Mouse (Mus musculus) T-helper 2 cell (primary cell): ENCODE data around the gene Khdc4.

Experiments
- in situ Hi-C: fragments of 300-600 bp; cut with MboI, MseI; formaldehyde crosslinking; loops from one replicate; pipeline ENCODE4 v1.15.1; 2025; ENCODE audit warnings: high pct_unique_total_duplicates

Khdc4 gene

DNA sequence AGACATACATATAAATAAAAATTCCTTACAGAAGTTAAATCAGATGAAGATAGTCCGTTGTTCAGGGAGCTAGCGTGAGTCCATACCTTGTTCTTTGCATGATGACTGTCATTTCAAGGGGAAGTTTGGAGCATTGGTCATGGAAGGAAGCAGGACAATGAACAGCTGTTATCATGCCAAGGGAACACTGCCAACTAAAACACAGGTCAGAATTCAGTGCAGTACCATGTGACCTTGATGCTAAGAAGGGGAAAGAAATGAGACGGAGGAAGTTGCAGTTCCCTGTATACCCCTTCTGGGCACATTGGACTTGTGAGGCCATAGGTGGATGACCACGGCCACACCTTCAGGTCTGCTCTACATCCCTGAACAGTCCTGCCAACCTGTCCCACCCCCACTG is 31.0 kb upstream of the Khdc4 start:
- in situ Hi-C loops, result no loop called here

DNA sequence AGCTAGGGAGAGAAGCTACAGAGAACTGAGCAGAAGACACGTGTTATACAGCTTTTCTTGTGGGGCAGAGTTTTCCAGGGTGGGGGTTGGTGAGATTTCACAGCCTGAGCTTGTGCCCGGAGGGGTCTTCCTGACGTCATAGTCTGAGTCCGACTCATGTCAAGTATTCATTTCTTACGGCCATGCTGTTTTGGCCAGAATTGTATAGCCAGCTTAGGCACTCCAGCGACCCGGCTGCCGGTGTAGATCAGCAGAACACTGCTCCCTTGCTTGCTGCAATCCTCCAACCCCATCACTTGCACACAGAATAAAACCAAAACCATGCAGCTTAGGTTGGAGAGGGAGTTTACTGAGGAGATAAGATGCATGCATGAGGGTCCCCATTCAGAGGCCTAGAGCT is 30.0 kb upstream of the Khdc4 start:
- in situ Hi-C loops, result no loop called here

DNA sequence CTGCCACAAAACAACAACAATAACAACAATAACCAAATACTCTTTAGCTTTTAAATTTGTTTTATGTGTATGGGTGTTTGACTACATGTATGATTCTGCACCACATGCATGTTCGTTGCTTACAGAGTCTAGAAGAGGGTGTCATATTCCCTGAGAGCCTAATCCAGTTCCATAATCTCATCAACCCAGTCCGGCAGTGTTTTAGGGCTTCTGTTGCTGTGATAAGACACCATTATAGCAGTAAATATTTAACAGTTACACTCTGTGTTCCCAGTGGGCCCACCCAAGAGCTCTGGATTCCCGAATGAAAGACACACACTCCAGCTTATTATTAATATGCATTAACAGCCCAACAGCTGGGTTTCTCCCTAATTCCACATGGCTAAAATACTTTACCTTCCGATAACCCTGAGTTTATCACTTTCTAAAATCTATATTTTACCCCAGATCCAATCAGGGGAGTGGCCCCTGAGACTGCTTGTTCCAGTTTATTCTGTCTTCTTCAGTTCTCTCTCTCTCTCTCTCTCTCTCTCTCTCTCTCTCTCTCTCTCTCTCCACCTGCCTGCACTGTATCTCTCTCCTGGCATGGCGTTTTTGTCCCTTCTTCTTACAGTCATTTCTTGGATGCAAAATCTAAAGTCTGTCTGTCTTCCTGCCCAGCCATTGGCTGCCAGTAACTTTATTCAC is 27.0 kb upstream of the Khdc4 start:
- in situ Hi-C loops, result no loop called here

DNA sequence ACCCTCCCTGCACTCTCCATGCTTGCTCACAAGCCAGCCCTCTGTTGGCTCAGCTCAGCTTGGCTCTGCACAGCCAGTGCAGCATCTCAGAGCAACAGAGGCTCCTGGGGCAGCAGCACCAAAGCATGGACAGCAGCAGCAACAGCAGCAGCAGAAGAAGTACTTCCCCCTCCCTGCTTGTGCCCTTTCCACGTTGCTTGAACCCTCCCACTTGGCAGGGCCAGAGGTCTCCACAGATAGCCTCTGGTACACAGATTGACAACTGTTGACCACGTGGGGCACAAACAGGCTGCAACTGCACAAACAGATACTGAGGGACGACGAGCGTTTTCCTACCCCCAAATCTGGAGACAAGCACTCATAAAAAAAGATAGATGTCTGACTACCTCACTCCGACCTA is 25.8 kb upstream of the Khdc4 start:
- in situ Hi-C loops, result no loop called here

GRCm38 (mm10) chr3:88664095-88664494 is 21.5 kb upstream of the Khdc4 start:
- in situ Hi-C loops, result no loop called here

GRCm38 (mm10) chr3:88677399-88677798 is 8.2 kb upstream of the Khdc4 start:
- in situ Hi-C loops, result loop anchor here (5.0 kb wide), 1 partner anchor 70 kb away; no protein-coding TSS in a partner anchor

GRCm38 (mm10) chr3:88683814-88684213 is 1.8 kb upstream of the Khdc4 start:
- in situ Hi-C loops, result loop anchor here (10.0 kb wide), 2 partner anchors 339 to 1391 kb away; partner anchors contain the start of gene Tpm3

GRCm38 (mm10) chr3:88684236-88684979 is 1.2 kb upstream of the Khdc4 start:
- in situ Hi-C loops, result loop anchor here (10.0 kb wide), 2 partner anchors 340 to 1390 kb away; partner anchors contain the start of gene Tpm3

DNA sequence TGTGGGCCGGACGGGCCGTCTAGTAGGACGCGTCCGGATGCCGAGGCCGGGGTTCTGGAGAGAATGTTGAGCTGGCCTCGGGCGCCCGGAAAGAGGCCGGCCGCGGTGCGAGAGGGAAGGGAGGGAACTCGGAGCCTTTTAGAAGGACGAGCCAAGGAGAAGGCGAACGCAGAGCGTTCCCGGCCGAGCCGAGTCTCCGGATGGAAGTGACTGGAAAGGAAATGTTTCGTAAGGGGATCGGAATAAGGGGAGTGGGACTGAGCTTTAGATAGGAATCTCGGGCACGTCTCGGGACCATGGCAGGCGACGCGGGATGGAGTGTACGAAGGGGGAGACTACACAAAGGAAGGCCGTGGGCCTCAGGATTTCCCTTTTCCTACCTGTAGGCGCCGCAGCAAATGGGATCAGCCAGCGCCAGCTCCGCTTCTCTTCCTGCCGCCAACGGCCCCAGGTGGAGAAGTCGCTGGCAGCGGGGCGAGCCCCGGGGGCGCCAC is 402 bp downstream of the Khdc4 start:
- in situ Hi-C loops, result loop anchor here (10.0 kb wide), 2 partner anchors 341 to 1389 kb away; partner anchors contain the start of gene Tpm3

DNA sequence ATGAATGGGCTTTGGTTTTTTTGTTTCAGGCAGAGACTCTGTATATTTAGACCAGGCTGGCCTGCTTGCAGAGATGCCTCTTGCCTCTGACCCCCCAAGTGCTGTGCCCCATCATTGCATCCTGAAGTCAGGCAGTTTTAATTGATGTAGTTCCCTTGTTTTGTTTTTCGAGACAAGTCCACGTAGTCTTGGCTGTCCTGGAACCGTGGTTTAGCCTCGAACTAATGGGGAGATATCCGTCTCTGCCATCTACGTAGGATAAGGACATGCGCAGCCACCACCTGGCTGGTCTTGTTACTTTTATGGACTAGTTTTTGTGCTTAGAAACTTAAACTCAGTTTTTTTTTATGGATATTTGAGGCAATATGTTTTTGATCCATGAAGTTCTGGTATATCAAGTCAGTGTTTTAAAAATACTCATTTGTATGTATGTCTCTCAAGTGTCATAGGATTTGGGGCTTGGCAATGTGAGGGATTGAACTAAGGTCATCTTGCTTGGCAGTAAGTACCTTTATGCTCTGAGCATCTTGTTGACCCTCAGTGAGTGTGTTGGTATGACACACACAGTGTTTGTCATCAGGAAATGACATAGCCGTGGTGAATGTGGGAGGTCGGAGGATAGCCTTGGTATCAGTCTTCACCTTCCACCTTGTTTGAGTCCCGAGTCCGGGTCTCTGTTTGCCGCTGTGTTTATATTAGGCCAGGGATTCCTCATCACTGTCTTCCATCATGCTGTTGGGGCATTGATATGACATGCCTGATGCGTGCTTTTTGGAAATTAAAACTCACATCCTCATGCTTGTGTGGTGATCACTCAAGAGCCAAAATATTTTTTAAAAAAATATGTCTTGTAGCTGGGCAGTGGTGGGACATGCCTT is 1.4 kb downstream of the Khdc4 start:
- in situ Hi-C loops, result loop anchor here (10.0 kb wide), 2 partner anchors 342 to 1388 kb away; partner anchors contain the start of gene Tpm3

- in situ Hi-C loops, result loop anchor here (10.0 kb wide), 2 partner anchors 344 to 1386 kb away; partner anchors contain the start of gene Tpm3
These were observed 3.5 kb downstream of the Khdc4 start for GRCm38 (mm10) chr3:88689079-88689478.

DNA sequence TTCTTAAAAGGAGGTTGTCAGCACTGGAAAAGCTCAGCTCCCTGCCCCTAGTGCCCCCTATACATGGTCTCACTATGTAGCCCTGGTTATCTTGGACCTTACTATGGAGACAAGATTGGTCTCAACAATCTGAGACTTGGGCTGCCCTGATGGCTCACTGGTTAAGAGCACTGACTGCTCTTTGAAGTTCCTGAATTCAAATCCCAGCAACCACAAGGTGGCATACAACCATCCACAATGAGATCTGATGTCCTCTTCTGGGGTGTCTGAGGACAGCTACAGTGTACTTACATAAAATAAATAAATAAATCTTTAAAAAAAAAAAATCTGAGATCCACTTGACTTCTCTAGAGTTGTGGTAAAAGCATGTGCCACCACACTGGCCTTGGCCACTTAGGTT is 9.9 kb downstream of the Khdc4 start:
- in situ Hi-C loops, result loop anchor here (5.0 to 10.0 kb wide), 2 partner anchors 63 to 1319 kb away; no protein-coding TSS in a partner anchor

DNA sequence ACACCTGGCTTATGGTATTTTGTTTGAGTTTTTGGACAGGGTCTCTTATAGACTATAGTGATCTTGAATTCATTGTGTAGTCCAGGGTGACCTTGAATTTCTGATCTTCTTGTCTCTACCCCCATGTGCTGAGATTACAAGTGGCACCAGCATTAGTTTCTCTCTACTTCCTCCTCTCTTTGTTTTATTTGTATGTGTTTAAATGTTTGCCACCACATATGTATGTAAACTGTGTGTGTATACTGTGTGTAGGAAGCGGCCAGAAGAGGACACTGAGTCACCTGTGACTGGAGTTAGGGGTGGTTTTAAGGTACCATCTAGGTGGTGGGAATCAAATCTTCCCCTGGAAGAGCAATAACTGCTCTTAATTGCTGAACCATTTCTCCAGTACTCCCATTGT is 12.4 kb downstream of the Khdc4 start:
- in situ Hi-C loops, result loop anchor here (5.0 to 10.0 kb wide), 2 partner anchors 66 to 1317 kb away; no protein-coding TSS in a partner anchor

GRCm38 (mm10) chr3:88698834-88699233 is 13.2 kb downstream of the Khdc4 start:
- in situ Hi-C loops, result loop anchor here (5.0 to 10.0 kb wide), 2 partner anchors 67 to 1316 kb away; no protein-coding TSS in a partner anchor

DNA sequence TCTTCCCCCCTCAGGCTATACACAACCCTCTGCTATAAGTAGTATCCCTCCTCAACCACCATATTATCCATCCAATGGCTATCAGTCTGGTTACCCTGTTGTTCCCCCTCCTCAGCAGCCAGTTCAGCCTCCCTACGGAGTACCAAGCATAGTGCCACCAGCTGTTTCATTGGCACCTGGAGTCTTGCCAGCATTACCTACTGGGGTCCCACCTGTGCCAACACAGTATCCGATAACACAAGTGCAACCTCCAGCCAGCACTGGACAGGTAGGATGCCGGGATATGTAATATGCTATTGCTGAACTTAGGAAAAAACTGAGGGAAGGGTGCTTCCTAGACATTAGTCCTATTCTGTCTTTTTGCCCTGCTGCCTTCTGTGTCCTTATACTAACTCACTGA is 14.6 kb downstream of the Khdc4 start:
- in situ Hi-C loops, result loop anchor here (5.0 to 25.0 kb wide), 4 partner anchors 345 to 1235 kb away; partner anchors contain the start of genes Crabp2, Isg20l2 and Rrnad1

GRCm38 (mm10) chr3:88701222-88701621 is 15.6 kb downstream of the Khdc4 start:
- in situ Hi-C loops, result loop anchor here (5.0 to 25.0 kb wide), 4 partner anchors 346 to 1234 kb away; partner anchors contain the start of genes Crabp2, Isg20l2 and Rrnad1

- in situ Hi-C loops, result loop anchor here (25.0 kb wide), 1 partner anchor 776 kb away; the partner anchor contains the start of genes Crabp2, Isg20l2 and Rrnad1
These were observed 28.1 kb downstream of the Khdc4 start for GRCm38 (mm10) chr3:88713709-88714108.

DNA sequence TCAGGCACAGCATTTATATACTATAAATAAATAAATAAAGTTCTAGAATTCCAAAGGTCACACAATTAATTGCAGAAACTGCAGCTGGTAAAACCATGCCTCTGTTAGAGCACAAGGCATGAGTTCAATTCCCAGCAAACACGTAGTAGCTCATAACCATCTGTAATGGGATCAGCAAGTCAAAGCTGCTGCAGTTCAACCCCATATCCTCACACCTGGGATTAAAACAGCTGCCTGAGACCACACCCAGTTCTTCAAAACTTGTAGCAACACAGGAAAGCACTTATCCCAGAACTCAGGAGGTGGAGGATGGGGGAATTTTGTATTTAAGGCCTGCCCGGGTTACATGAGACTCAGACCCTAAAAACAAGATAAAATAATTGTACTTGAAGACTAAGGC is 29.1 kb downstream of the Khdc4 start:
- in situ Hi-C loops, result loop anchor here (25.0 kb wide), 1 partner anchor 777 kb away; the partner anchor contains the start of genes Crabp2, Isg20l2 and Rrnad1

DNA sequence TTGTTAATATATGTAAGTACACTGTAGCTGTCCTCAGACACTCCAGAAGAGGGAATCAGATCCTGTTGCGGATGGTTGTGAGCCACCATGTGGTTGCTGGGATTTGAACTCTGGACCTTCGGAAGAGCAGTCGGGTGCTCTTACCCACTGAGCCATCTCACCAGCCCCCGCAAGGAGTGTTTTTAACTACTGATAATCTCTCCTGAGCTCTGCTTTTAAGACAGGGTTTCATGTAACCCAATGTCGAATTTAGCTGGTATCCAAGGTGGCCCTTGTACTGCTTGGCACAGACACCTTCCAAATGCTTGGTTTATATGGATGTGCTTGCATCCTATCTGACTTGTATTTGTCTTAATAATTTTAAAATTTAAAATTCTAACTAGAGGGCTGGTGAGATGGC is 30.1 kb downstream of the Khdc4 start:
- in situ Hi-C loops, result loop anchor here (25.0 kb wide), 1 partner anchor 778 kb away; the partner anchor contains the start of genes Crabp2, Isg20l2 and Rrnad1

DNA sequence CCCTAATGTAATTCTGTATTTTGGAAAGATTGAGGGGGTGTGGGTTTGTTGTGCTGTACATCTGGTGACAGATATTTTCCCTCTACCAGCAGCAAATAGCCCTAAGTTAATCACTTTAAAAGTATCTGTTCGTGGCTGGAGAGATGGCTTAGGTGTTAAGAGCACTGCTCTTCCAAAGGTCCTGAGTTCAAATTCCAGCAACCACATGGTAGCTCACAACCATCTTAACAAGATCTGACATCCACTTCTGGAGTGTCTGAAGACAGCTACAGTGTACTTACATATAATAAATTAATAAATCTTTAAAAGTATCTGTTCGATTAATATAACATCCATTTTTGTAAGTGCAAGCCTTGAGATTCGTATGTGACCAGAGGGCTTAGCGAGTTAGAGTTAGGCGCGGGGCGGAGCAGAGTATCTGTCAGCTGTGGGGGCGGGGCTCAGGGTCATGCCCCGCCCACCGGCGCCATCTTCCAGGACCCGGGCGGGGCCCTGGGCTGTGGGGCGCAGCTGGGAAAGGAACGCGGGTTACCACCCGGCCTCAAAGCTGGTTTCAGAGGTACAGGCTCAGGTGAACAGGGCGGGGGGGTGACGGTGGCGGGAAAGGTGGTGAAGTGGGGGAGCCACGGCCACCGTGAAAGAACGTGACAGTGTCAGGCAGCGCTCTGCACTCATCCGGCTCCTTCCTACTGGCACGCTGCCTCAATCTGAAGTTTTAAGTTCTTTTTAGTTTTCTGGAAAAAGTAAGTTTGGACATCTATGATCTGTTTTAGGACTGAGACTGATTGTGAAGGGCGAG is 31.0 kb downstream of the Khdc4 start, which contains the start of gene Rit1:
TSS of gene Rit1 (plus strand) at position 440 of the 799 bp plus-strand sequence.
- in situ Hi-C loops, result loop anchor here (25.0 kb wide), 1 partner anchor 779 kb away; the partner anchor contains the start of genes Crabp2, Isg20l2 and Rrnad1
